Mouse (Mus musculus) liver, embryonic 14.5 days (tissue): ENCODE results near the gene F12. TPM values are rescaled to one million over a fixed set of nuclear protein-coding genes. Genes with fewer than 3 reads are reported as not detected.

Experiments
- ATAC-seq: fragments of 200-750 bp; cut with Nextera tagmentation; 2 replicates; pipeline ENCODE4 v1.8.0; 2017; ENCODE audit warnings: moderate number of reproducible peaks, mild to moderate bottlenecking, moderate library complexity; ENCODE audit not compliant: insufficient read depth
- DNase-seq, 3 experiments: peaks; one replicate each; pipeline ENCODE4 v3.0.0-alpha.2; 2012 to 2013; ENCODE audit warnings: low read depth in 3 of 3, low spot score in 3 of 3
- H3K27ac ChIP-seq: fragments of 300-500 bp; sonication (generic); 2 replicates; pipeline ENCODE4 v1.5.1; 2014; ENCODE audit warnings: moderate library complexity, mild to moderate bottlenecking, control low read depth, inconsistent platforms
- H3K27me3 ChIP-seq: fragments of 300-500 bp; sonication (generic); 2 replicates; pipeline ENCODE4 v1.6.1; 2014; ENCODE audit warnings: mild to moderate bottlenecking, low read length, moderate library complexity; ENCODE audit not compliant: control insufficient read depth, insufficient read depth
- H3K36me3 ChIP-seq: fragments of 300-500 bp; sonication (generic); replicated peaks from 2 replicates; pipeline ENCODE4 v1.6.1; 2014; ENCODE audit warnings: low read depth; ENCODE audit not compliant: control insufficient read depth, insufficient read depth
- H3K4me1 ChIP-seq, 2 experiments: fragments of 200-500 bp in 1 of 2; fragments of 300-500 bp in 1 of 2; sonication (generic) in 1 of 2; replicated peaks; 2 replicates each; pipeline ENCODE4 v1.6.1; 2012 to 2014; ENCODE audit warnings: antibody characterized with exemption in 1 of 2, inconsistent platforms in 1 of 2, low read length in 1 of 2; ENCODE audit not compliant: control insufficient read depth in 2 of 2, insufficient read depth in 2 of 2
- H3K4me2 ChIP-seq: fragments of 300-500 bp; sonication (generic); 2 replicates; pipeline ENCODE4 v1.6.1; 2014; ENCODE audit warnings: low read depth, mild to moderate bottlenecking, control low read depth, moderate library complexity
- H3K4me3 ChIP-seq, 2 experiments: fragments of 200-500 bp in 1 of 2; fragments of 300-500 bp in 1 of 2; sonication (generic) in 1 of 2; 2 replicates each; pipeline ENCODE4 v1.5.1; 2012 to 2014; ENCODE audit warnings: low read depth in 2 of 2, low read length in 2 of 2, mild to moderate bottlenecking in 2 of 2, control low read depth in 1 of 2, inconsistent platforms in 1 of 2, moderate library complexity in 1 of 2; ENCODE audit not compliant: insufficient read depth in 1 of 2
- H3K9ac ChIP-seq: fragments of 300-500 bp; sonication (generic); replicated peaks from 2 replicates; pipeline ENCODE4 v1.6.1; 2014; ENCODE audit warnings: mild to moderate bottlenecking, control low read depth, moderate library complexity
- H3K9me3 ChIP-seq: fragments of 300-500 bp; sonication (generic); 2 replicates; pipeline ENCODE4 v1.6.1; 2016; ENCODE audit warnings: low read length, mixed read lengths; ENCODE audit not compliant: control insufficient read depth
- CTCF ChIP-seq: IDR thresholded peaks from 2 replicates; pipeline ENCODE4 v1.5.1; 2016; ENCODE audit warnings: antibody characterized with exemption, low read depth, control low read depth
- EP300 ChIP-seq: IDR thresholded peaks from 2 replicates; pipeline ENCODE4 v1.6.1; 2016; ENCODE audit warnings: antibody characterized with exemption, low read depth
- WGBS: fragments of 180-500 bp; shearing (Covaris S2); extraction: QIAGEN DNeasy Blood & Tissue Kit; methylation state at CpG from one replicate; pipeline ENCODE4 v1.1.7; 2014; ENCODE audit not compliant: insufficient replicate concordance; 5-methylcytosine and 5-hydroxymethylcytosine counted together
- polyA plus RNA-seq, 2 experiments: library from polyadenylated mRNA; depleted of rRNA in 1 of 2; stranded (reverse) in 1 of 2; unstranded in 1 of 2; fragments of >200 nt; fragmentation: Nextera tagmentation in 1 of 2; extraction: Ambion mirVana in 1 of 2; gene quantifications; 2 replicates each; pipeline versions ENCODE4 v1.2.1 to v1.2.3; 2012 to 2014

Gene F12
- polyA plus RNA-seq, 2 experiments: 53.4 to 72.0 TPM

DNA sequence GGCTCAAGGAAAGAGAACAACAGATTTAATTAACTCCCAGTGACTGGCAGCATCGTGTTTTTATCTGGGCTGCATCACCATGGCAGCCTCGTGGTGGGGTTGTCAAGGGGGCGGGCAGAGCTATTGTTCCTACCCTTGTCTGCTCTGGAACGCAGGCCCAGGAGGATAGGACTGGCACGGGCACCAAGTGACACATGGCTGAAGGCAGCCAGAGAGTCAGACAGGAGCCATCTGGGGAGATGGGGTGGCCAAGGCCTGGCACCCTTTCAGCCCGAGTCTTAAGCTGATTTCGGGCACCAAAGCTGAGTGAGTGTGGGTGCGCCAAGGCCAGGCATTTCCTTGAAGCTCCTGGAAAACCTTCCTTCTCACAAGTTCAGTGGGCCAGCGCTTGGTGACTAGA lies 43.8 kb upstream of the F12 start:
- Histone ChIP-seq H3K9me3 (no peaks in the 10 kb centered on the region), H3K4me3 (no peak overlapping the region), H3K36me3 (no peaks in the 10 kb centered on the region), H3K27ac (no peak overlapping the region), H3K9ac (no peak overlapping the region), H3K27me3 (peaks cover 57% of the 10 kb centered on the region), H3K4me2 (no peak overlapping the region), H3K4me1 (no peaks in the 10 kb centered on the region)
- DNase-seq (no peak), ATAC-seq (no peak)
- TF ChIP-seq CTCF (no peak), EP300 (no peak)
- 62% methylated on average over 9 of the region's 9 CpGs for WGBS

- TF ChIP-seq EP300 (no peak), CTCF (peak; percentile 57)
- Histone ChIP-seq H3K27ac (no peak overlapping the region), H3K27me3 (peaks cover 65% of the 10 kb centered on the region), H3K9me3 (no peaks in the 10 kb centered on the region), H3K36me3 (no peaks in the 10 kb centered on the region), H3K4me2 (no peak overlapping the region), H3K9ac (no peak overlapping the region), H3K4me1 (no peaks in the 10 kb centered on the region), H3K4me3 (no peak overlapping the region)
- ATAC-seq (no peak), DNase-seq (no peak)
- 40% methylated on average over 13 of the region's 13 CpGs for WGBS
Observed at GRCm38 (mm10) chr13:55468851-55469560, 42.4 kb upstream of the F12 start.

GRCm38 (mm10) chr13:55465830-55466440 lies 39.3 kb upstream of the F12 start:
- TF ChIP-seq EP300 (no peak), CTCF (no peak)
- ATAC-seq: no peak
- Histone ChIP-seq H3K4me3 (no peak overlapping the region), H3K9ac (no peak overlapping the region), H3K9me3 (no peaks in the 10 kb centered on the region), H3K36me3 (no peaks in the 10 kb centered on the region), H3K4me1 (no peaks in the 10 kb centered on the region), H3K27ac (no peak overlapping the region), H3K4me2 (no peak overlapping the region), H3K27me3 (peaks cover 36% of the 10 kb centered on the region)
- WGBS: 31% methylated on average over 5 of the region's 5 CpGs
- no peak for DNase-seq

DNA sequence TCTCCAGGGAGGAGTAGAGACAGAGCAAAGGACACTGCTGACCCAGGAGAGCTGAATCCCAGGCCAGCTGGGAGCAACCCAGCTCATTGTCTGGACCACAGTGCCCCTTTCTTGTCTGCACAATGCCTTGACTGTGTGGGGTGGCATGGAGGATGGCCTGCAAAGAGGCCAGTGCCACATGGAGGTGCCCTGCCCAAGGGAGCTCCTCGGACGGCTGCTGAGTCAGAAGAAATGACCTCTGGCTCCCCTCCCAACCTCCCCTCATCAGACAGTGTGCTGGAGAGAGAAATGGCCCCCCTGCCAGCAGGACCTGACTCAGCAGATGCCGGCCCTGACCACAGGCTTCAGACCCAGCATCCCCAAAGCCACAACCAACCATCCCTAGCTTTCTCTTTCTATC lies 38.6 kb upstream of the F12 start:
- Histone ChIP-seq H3K4me2 (no peak overlapping the region), H3K9ac (no peak overlapping the region), H3K27ac (no peak overlapping the region), H3K27me3 (peaks cover 29% of the 10 kb centered on the region), H3K9me3 (no peaks in the 10 kb centered on the region), H3K4me1 (no peaks in the 10 kb centered on the region), H3K36me3 (no peaks in the 10 kb centered on the region; the same call in 1 of the 2 replicates), H3K4me3 (no peak overlapping the region)
- DNase-seq (no peak), ATAC-seq (no peak)
- WGBS: 17% methylated on average over 3 of the region's 3 CpGs
- no peak for TF ChIP-seq EP300
- no peak for TF ChIP-seq CTCF

GRCm38 (mm10) chr13:55464027-55464884 lies 37.7 kb upstream of the F12 start, which contains the start of gene Prr7:
Prr7 (plus strand) TSS chr13:55464267.
- Histone ChIP-seq H3K4me1 (no peaks in the 10 kb centered on the region), H3K27me3 (peaks cover 20% of the 10 kb centered on the region), H3K36me3 (peaks cover 8% of the 10 kb centered on the region), H3K4me2 (peak within 1 kb of the TSS; percentile 55), H3K9me3 (no peaks in the 10 kb centered on the region), H3K4me3 (peak within 1 kb of the TSS; percentile 14 to 35), H3K9ac (no peak within 1 kb of the TSS), H3K27ac (no peak within 1 kb of the TSS)
- under 1% methylated on average over 77 of the region's 84 CpGs for WGBS
- no peak for DNase-seq
- no peak for TF ChIP-seq EP300
- TF ChIP-seq CTCF: no peak
- ATAC-seq: no peak
